Mouse (Mus musculus) testis, adult 2 months (tissue): ENCODE results near the gene Senp7.

Source experiments
- CTCF ChIP-seq: fragments of 200-500 bp; IDR thresholded peaks from 2 replicates; pipeline ENCODE4 v1.5.1; 2012; ENCODE audit warnings: low read depth, mild to moderate bottlenecking, inconsistent platforms, low read length, moderate library complexity; ENCODE audit not compliant: control insufficient read depth, insufficient read depth, insufficient replicate concordance
- POLR2A ChIP-seq: fragments of 200-500 bp; IDR thresholded peaks from 2 replicates; pipeline ENCODE4 v1.6.1; 2012; ENCODE audit warnings: low read depth, mild to moderate bottlenecking, inconsistent platforms, low read length, moderate library complexity; ENCODE audit not compliant: control insufficient read depth

DNA sequence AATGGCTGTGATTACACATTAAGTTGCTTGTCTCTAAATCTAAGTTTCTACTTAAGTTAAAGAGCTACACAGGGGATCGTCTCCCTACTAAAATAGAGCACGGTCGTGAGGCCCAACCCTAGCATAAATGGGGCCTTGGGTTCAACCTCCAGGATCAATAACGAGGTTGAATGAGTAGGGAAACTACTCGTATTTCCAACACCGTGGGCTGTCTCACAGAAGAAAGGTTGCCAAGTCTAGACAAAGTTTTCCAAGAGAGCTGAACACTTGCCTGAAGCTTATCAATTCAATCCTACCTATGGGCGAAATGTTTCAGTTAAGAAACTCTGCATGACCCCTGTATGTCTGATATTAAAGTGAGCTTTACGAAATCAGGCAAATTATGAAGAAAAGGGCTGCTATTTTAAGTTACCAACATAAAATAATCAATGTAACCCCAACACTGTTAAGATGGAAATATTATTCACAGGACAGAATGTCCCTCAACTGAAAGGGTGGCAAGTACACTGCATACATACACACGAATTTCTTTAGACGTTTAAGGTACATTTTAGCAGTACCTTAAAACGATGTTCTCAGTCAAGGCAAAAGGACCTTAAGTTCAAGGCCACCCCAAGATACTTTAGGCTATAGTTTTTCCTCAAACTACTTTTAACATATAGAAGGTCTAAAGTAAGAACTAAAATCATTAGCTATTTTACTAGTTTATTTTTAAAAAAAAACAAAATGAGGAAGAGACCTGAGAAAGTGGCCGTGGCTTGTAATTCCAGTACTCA, 20.1 kb upstream of the Senp7 start:
- TF ChIP-seq CTCF (no peak), POLR2A (no peak)
